Mouse (Mus musculus) Patski (cell line): ENCODE data around the gene Vwa5b1. TPM values are rescaled to one million over a fixed set of nuclear protein-coding genes. Genes with fewer than 3 reads are reported as not detected.

Source experiments
- ATAC-seq: fragments of 100-300 bp; one replicate; pipeline ENCODE4 v1.8.0; 2021
- CTCF ChIA-PET: fragments of 350-600 bp; sonication (Branson Sonifier 250); formaldehyde crosslinking; loops from one replicate; lab custom pipeline; 2022; ENCODE audit warnings: inconsistent platforms; lab: Charles Lee
- POLR2A ChIA-PET: fragments of 350-600 bp; sonication (Branson Sonifier 250); formaldehyde crosslinking; loops from one replicate; lab custom pipeline; 2022; ENCODE audit warnings: antibody characterized with exemption, inconsistent platforms; lab: Charles Lee
- DNase-seq: peaks from one replicate; pipeline ENCODE4 v3.0.0-alpha.2; 2011; ENCODE audit warnings: low read depth, low spot score
- H3K27me3 ChIP-seq: fragments of 371-371 bp; one replicate; pipeline ENCODE4 v1.5.1; 2021
- CTCF ChIP-seq: fragments of 100-300 bp; IDR thresholded peaks from one replicate; pipeline ENCODE4 v1.5.1; 2021
- in situ Hi-C: fragments of 300-500 bp; cut with MboI; formaldehyde crosslinking; loops from 3 replicates; pipeline ENCODE4 v1.11.1; 2018; ENCODE audit warnings: low pct_unique_long_range_greater_than_20kb, mixed read lengths
- polyA plus RNA-seq: library from polyadenylated mRNA; unstranded; gene quantifications from one replicate; pipeline ENCODE4 v1.2.3, GENCODE M21; 2021

The Vwa5b1 gene
- polyA plus RNA-seq, 1 experiment from 2014 or later: 0.05 TPM

DNA sequence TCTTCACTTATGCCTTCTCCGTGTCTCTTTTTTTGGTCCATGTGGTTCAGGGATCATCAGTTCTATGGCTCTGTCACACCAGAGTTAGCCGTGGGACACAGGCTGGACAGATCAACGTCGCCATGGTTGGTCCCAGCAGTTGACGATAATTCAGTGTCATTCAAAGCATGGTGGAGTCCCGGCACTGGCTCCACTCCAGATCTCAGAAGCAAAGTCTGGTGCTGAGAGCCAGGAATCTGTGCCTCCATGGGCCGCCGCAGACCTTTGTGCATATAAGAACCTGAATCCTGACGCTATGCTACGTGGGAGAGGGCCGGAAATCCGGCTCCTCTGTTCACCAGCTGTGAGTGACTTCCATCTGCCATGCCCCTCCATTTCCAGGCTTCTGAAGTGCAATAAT is 100.1 kb downstream of the Vwa5b1 start:
- DNase-seq: no peak
- no peaks in the 10 kb centered on the region for H3K27me3 ChIP-seq
- POLR2A ChIA-PET: no interaction called here
- CTCF ChIA-PET: no interaction called here
- no peak for ATAC-seq
- TF ChIP-seq CTCF: no peak
- in situ Hi-C loops: no loop called here

DNA sequence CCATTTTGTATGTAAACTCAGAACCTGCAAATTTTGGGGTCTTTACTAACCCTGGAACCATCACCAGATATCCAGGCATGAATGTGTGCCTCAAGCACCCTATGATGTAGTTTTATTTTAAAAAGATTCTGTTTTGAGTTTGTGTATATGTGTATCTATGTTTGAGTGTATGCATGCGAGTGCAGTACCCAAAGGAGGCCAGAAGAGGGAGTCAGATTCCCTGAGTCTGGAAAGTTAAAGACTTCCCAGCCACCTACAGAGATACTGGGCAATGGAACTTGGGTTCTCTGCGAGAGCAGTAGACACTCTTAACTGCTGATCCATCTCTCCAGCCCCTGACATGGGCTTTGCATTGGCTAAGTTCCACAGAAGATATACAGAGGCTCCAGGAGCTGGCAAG is 101.8 kb downstream of the Vwa5b1 start:
- ChIA-PET POLR2A (no interaction called here), CTCF (no interaction called here)
- TF ChIP-seq CTCF: no peak
- DNase-seq (no peak), ATAC-seq (no peak)
- in situ Hi-C loops: no loop called here
- no peaks in the 10 kb centered on the region for H3K27me3 ChIP-seq

DNA sequence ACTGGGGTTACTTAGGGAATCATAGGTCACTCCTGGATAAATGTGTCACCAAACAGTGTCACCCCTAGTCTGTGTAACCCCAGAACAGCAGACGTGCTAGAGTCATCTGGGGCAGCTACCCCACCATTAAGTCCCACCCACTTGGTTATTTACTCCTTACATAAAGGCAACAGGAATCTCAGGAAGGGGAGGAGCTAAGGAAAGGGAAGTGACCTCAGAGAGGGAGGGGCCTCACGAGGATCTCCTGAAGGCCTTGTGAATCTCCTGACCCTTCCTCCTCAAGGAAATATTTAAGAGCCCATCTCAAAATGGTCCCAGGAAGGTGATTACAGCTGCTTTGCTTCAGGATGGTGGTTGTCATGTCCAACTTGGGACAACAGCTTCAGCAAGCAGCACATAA is 103.9 kb downstream of the Vwa5b1 start:
- TF ChIP-seq CTCF: no peak
- in situ Hi-C loops: no loop called here
- DNase-seq (no peak), ATAC-seq (no peak)
- H3K27me3 ChIP-seq: no peaks in the 10 kb centered on the region
- ChIA-PET CTCF (no interaction called here), POLR2A (no interaction called here)

GRCm38 (mm10) chr4:138530011-138530410 is 105.7 kb downstream of the Vwa5b1 start:
- ChIA-PET POLR2A (no interaction called here), CTCF (no interaction called here)
- DNase-seq (no peak), ATAC-seq (no peak)
- no peaks in the 10 kb centered on the region for H3K27me3 ChIP-seq
- TF ChIP-seq CTCF: no peak
- in situ Hi-C loops: no loop called here

- no peak for TF ChIP-seq CTCF
Observed at GRCm38 (mm10) chr4:138525684-138526083, 110.0 kb downstream of the Vwa5b1 start.

GRCm38 (mm10) chr4:138524769-138525168 is 110.9 kb downstream of the Vwa5b1 start:
- ChIA-PET POLR2A (no interaction called here), CTCF (no interaction called here)

More at GRCm38 (mm10) chr4:138525684-138526083, 110.0 kb downstream of the Vwa5b1 start:
- POLR2A ChIA-PET: interaction anchor here (0.6 kb wide), 1 partner anchor 86 kb away, joined by 4 read pairs; no protein-coding TSS in a partner anchor
- CTCF ChIA-PET: no interaction called here
- in situ Hi-C loops: no loop called here
- DNase-seq: no peak
- no peak for ATAC-seq
- no peaks in the 10 kb centered on the region for H3K27me3 ChIP-seq

DNA sequence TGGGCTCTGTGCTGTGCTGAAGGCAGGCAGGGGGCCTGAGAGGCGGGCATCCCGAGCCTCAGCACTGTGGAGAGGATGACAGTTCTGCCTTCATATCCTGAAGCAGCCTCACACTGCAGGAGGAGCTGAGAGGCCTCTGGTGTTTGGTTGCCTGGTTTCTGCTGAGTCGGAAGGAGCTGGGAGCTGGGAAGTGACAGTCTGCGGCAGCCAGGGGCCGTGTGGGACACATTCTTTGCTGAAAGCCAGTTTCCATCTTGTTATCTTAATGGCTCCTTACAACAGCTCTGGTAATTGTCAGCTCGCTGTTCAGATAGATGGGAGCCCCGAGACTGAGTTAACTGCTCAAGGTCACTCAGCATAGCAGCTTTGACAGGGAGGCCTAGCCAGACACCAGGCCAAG is 111.9 kb downstream of the Vwa5b1 start:
- DNase-seq (no peak), ATAC-seq (no peak)
- in situ Hi-C loops: no loop called here
- POLR2A ChIA-PET: no interaction called here
- CTCF ChIA-PET: no interaction called here
- TF ChIP-seq CTCF: no peak
- no peaks in the 10 kb centered on the region for H3K27me3 ChIP-seq

More at GRCm38 (mm10) chr4:138524769-138525168, 110.9 kb downstream of the Vwa5b1 start:
- H3K27me3 ChIP-seq: no peaks in the 10 kb centered on the region
- in situ Hi-C loops: no loop called here
- TF ChIP-seq CTCF: no peak
- DNase-seq (no peak), ATAC-seq (no peak)

DNA sequence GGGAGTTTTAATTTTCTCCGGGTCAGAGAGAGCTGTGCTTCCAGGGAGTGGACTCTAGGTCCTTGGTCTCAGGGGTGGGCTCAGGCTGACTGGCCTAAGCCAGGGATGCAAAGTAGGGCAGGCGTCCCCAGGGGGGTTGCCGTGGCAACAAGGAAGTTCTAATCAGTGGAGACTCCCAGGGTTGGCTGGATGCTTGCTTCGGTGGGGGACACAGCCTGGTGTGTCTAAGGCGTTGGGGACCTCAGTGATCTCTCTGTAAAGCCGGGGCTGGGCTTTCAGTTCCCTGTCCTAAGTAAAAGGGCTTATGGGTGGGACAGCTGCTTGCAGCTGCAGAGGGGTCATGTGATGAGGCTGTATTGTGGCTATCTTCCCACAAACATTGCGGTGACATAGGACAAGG is 113.4 kb downstream of the Vwa5b1 start:
- ChIA-PET CTCF (no interaction called here), POLR2A (no interaction called here)
- ATAC-seq: no peak
- no peaks in the 10 kb centered on the region for H3K27me3 ChIP-seq
- DNase-seq: no peak
- no peak for TF ChIP-seq CTCF
- in situ Hi-C loops: no loop called here

DNA sequence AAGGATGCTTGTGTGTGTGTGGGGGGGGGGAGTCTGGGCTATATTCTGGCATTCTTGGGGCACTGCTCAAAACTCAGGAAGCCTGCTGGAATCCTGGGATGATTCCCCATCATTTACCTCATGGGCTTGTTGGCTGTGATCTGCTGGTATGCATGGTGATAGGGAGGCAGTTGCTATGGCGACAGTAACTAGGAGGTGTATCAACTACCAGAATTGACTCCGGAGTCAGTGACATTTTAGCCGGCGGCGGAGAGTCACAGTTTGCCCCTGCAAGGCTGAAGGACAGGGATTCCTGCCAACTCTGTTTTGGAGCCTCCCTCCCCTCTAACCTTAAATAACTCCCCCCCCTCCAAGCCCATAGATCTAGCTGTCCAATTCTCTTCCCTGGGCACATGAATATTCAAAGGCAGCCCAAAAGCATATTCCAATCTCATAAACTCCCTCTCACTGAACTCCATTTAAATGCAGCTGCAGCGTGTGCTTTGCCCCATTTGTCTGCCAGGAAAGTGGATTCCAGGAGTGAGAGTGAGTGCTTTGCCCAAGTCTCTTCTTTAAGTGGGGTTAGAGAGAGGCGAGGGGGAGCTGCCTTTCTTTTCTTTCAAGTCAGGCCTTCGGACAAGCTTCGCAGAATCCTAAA is 118.4 kb downstream of the Vwa5b1 start:
- no peak for TF ChIP-seq CTCF
- no peak for DNase-seq
- ChIA-PET CTCF (no interaction called here), POLR2A (no interaction called here)
- no peak for ATAC-seq
- in situ Hi-C loops: no loop called here
- H3K27me3 ChIP-seq: no peaks in the 10 kb centered on the region

DNA sequence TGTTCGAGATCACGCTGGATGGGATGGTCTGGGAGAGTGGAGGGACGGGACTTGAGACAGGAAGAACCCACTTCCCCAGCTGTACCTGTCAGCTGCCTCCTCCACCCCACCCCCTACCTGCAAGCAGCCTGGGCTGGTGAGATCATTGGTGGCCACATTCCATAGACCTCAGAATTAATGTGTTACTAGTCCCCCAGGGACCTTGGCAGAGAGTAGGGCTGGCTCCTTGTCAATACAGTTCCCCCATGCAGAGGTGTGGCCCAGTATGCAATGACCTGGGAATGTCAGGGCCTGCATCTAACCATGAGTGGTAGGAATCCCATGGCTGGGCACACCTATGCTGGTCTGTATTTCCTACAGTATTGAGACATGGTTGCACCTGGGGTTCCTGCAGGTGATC is 119.2 kb downstream of the Vwa5b1 start:
- ATAC-seq (no peak), DNase-seq (no peak)
- TF ChIP-seq CTCF: no peak
- in situ Hi-C loops: no loop called here
- no peaks in the 10 kb centered on the region for H3K27me3 ChIP-seq
- ChIA-PET CTCF (no interaction called here), POLR2A (no interaction called here)

Other genes starting within 250 kb of the Vwa5b1 start
- gene Fam43b, start 239.4 kb downstream of the Vwa5b1 start, polyA plus RNA-seq: not detected
- 24.3 TPM for gene Mul1, start 201.2 kb downstream of the Vwa5b1 start, polyA plus RNA-seq
- 21.9 TPM for gene Camk2n1, start 181.6 kb downstream of the Vwa5b1 start, polyA plus RNA-seq
- gene Pla2g2c, start 88.9 kb upstream of the Vwa5b1 start, polyA plus RNA-seq: not detected
- gene Ubxn10, start 101.3 kb upstream of the Vwa5b1 start, polyA plus RNA-seq: not detected
- not detected for gene Pla2g2f, start 121.7 kb upstream of the Vwa5b1 start, polyA plus RNA-seq
- gene Pla2g2d, start 139.9 kb upstream of the Vwa5b1 start, polyA plus RNA-seq: 0.03 TPM
- 1.4 TPM for gene Pla2g5, start 227.6 kb upstream of the Vwa5b1 start, polyA plus RNA-seq
- gene Gm13030, start 238.1 kb upstream of the Vwa5b1 start, polyA plus RNA-seq: not detected
- gene Pla2g2e, start 242.1 kb upstream of the Vwa5b1 start, polyA plus RNA-seq: not detected